In the genomic region with DNA sequence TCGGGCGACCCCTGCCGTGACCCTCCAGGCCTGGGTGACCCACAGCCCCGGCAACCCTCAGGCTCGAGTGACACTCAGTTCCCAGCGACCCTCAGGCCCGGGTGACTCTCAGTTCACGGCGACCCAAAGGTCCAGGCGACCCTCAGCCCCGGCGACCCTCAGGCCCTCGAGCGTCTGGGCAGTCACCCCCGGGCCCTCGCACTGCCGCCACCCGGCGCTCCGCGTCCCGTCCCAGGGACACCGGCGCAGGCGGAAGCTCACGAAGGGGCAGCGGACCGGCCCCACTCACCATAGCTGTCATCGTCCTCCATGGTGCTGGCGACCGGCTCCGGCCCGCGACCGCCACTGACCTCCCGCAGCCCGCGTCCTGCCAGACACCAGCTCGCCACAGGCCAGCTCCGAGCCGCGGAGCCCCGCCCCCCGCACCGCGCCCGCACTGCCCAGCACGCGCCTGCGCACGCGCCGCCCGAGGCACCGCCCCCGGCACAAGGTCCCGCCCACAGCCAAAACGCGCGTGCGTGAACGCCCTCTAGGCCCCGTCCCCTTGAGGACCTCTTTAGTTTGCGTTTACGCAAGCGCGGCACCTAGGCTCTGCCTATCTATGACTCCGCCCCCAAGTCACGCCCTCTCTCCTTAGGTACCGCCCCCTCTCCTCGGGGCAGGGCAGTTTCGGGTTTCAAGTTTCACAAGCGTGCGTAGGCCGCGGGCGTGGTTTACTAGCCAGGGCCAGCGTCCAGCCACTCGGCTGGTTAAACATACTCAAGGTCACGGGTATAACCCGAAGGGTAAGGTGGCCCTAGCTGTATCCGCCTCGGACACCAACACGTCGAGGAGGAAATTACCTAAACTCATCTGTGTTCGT, we compare ENCODE assay signal across 7 mouse cellular contexts. TPM values are rescaled to one million over a fixed set of nuclear protein-coding genes. Genes with fewer than 3 reads are reported as not detected.
A peak's percentile ranks its signal among the peaks of the same experiment; 100 is the strongest.
DNase-seq lines count a peak whose midpoint lies in the region; ATAC-seq lines count a peak whose summit lies in the region.

A gene (minus strand): TSS at position 443 of the 862 bp plus-strand sequence.

- no peaks in the 10 kb centered on the region for H3K36me3 ChIP-seq in embryonic facial prominence, embryonic 12.5 days
- H3K36me3 ChIP-seq in limb, embryonic 11.5 days (ENCODE audit: control insufficient read depth, insufficient read depth, low read length) = no peaks in the 10 kb centered on the region
- no peaks in the 10 kb centered on the region for H3K36me3 ChIP-seq in midbrain, embryonic 14.5 days (ENCODE audit: control insufficient read depth, insufficient read depth, low read length)

- H3K27ac ChIP-seq in embryonic facial prominence, embryonic 12.5 days = peak within 1 kb of the TSS; percentile 79
- peak within 1 kb of the TSS; percentile 8; the same call in 1 of the 2 replicates for H3K27ac ChIP-seq in limb, embryonic 11.5 days (replicated peaks; ENCODE audit: low read depth, low read length)
- peak within 1 kb of the TSS; percentile 57 for H3K27ac ChIP-seq in midbrain, embryonic 14.5 days (replicated peaks; ENCODE audit: low read depth, low read length)

- peak within 1 kb of the TSS; percentile 70 for H3K9ac ChIP-seq in embryonic facial prominence, embryonic 12.5 days
- H3K9ac ChIP-seq in limb, embryonic 11.5 days (ENCODE audit: low read length) = peak within 1 kb of the TSS; percentile 76
- peak within 1 kb of the TSS; percentile 79 for H3K9ac ChIP-seq in midbrain, embryonic 14.5 days (replicated peaks; ENCODE audit: low read length)

- H3K27me3 ChIP-seq in embryonic facial prominence, embryonic 12.5 days = no peaks in the 10 kb centered on the region
- no peaks in the 10 kb centered on the region for H3K27me3 ChIP-seq in limb, embryonic 11.5 days (ENCODE audit: control insufficient read depth, insufficient read depth, low read length)
- no peaks in the 10 kb centered on the region for H3K27me3 ChIP-seq in midbrain, embryonic 14.5 days (ENCODE audit: control insufficient read depth, insufficient read depth, low read length)

- peak; percentile 100 for DNase-seq in adrenal gland, postnatal 25 days
- DNase-seq in heart, adult 11 months = peak; percentile 100
- peak; percentile 100 for DNase-seq in kidney, adult 18-20 months
- DNase-seq in limb, embryonic 11.5 days (ENCODE audit: low spot score) = peak; percentile 99
- peak; percentile 99 for DNase-seq in midbrain, embryonic 14.5 days
- peak; percentile 99 to 100 for DNase-seq in spleen, adult 18-20 months

- WGBS in embryonic facial prominence, embryonic 12.5 days = under 1% methylated on average over 84 of the region's 86 CpGs
- WGBS in limb, embryonic 11.5 days = under 1% methylated on average over 85 of the region's 86 CpGs
- under 1% methylated on average over 86 of the region's 86 CpGs for WGBS in midbrain, embryonic 14.5 days

- peak; percentile 91 for ATAC-seq in embryonic facial prominence, embryonic 12.5 days (ENCODE audit: insufficient number of reproducible peaks, insufficient read depth, low FRiP score, low TSS enrichment)
- peak; percentile 96 for ATAC-seq in limb, embryonic 11.5 days (ENCODE audit: insufficient number of reproducible peaks, low FRiP score, low TSS enrichment, low read depth)
- ATAC-seq in midbrain, embryonic 14.5 days (ENCODE audit: low FRiP score, low TSS enrichment) = peak; percentile 93

- peaks cover 15% of the 10 kb centered on the region for H3K4me1 ChIP-seq in embryonic facial prominence, embryonic 12.5 days
- H3K4me1 ChIP-seq in limb, embryonic 11.5 days (ENCODE audit: control insufficient read depth, insufficient read depth, low read length) = peaks cover 16% of the 10 kb centered on the region
- H3K4me1 ChIP-seq in midbrain, embryonic 14.5 days (ENCODE audit: control insufficient read depth, insufficient read depth, low read length) = peaks cover 17% of the 10 kb centered on the region

- no peaks in the 10 kb centered on the region for H3K9me3 ChIP-seq in embryonic facial prominence, embryonic 12.5 days
- H3K9me3 ChIP-seq in limb, embryonic 11.5 days (ENCODE audit: control insufficient read depth, low read length) = no peaks in the 10 kb centered on the region
- no peaks in the 10 kb centered on the region for H3K9me3 ChIP-seq in midbrain, embryonic 14.5 days (ENCODE audit: control insufficient read depth, low read length)

- peak within 1 kb of the TSS; percentile 81 for H3K4me2 ChIP-seq in embryonic facial prominence, embryonic 12.5 days (replicated peaks)
- H3K4me2 ChIP-seq in limb, embryonic 11.5 days (ENCODE audit: low read depth, severe bottlenecking) = peak within 1 kb of the TSS; percentile 76
- peak within 1 kb of the TSS; percentile 92 for H3K4me2 ChIP-seq in midbrain, embryonic 14.5 days (ENCODE audit: low read length)

- H3K4me3 ChIP-seq in embryonic facial prominence, embryonic 12.5 days = peak within 1 kb of the TSS; percentile 82
- H3K4me3 ChIP-seq in limb, embryonic 11.5 days (ENCODE audit: low read depth, low read length) = peak within 1 kb of the TSS; percentile 61
- H3K4me3 ChIP-seq in midbrain, embryonic 14.5 days (replicated peaks; ENCODE audit: low read depth, low read length) = peak within 1 kb of the TSS; percentile 85

RNA-seq across cellular contexts. Expression of the gene that starts here (rescaled TPM):
- 28.9 and 42.2 TPM in 2 replicates for total RNA-seq in adrenal gland, postnatal 25 days (2021)
- 20.4 and 21.5 TPM in 2 replicates for polyA plus RNA-seq in embryonic facial prominence, embryonic 12.5 days (2016; fragmentation: Nextera tagmentation; extraction: Ambion mirVana)
- polyA plus RNA-seq in limb, embryonic 11.5 days (2014; fragmentation: Nextera tagmentation; extraction: Ambion mirVana) = 13.3 and 16.2 TPM in 2 replicates
- 23.3 and 33.3 TPM in 2 replicates for polyA plus RNA-seq in midbrain, embryonic 14.5 days (2014; fragmentation: Nextera tagmentation; extraction: Ambion mirVana)

Comparison
In these comparisons a context has a peak if more than half of its experiments do, and no peak if none do; other contexts are left out.
1. Peak in every context shown above with its lines: DNase-seq, ATAC-seq, H3K4me3 ChIP-seq and H3K27ac ChIP-seq.
2. H3K27ac ChIP-seq: peak in every context shown above with its lines; median percentile 79 in embryonic facial prominence, embryonic 12.5 days; 57 in midbrain, embryonic 14.5 days; 8 in limb, embryonic 11.5 days.